Mouse (Mus musculus) CH12.LX (cell line): Measurements from ENCODE around the gene Gm20431. TPM values are rescaled to one million over a fixed set of nuclear protein-coding genes. Genes with fewer than 3 reads are reported as not detected.

ENCODE experiments used
- DNase-seq: peaks from one replicate; pipeline ENCODE4 v3.0.0-alpha.2; 2013; ENCODE audit errors: extremely low read depth
- H3K27ac ChIP-seq: 2 replicates; pipeline ENCODE4 v1.5.1; 2012; ENCODE audit warnings: low read depth, mild to moderate bottlenecking, control low read depth, moderate library complexity; ENCODE audit not compliant: insufficient read depth
- H3K27me3 ChIP-seq: replicated peaks from 2 replicates; pipeline ENCODE3; 2012; ENCODE audit warnings: inconsistent platforms
- H3K36me3 ChIP-seq, 2 experiments: replicated peaks in 1 of 2; 2 replicates each; pipeline versions ENCODE3 to v1.6.1; 2012; ENCODE audit warnings: inconsistent platforms in 1 of 2, low read length in 1 of 2, mild to moderate bottlenecking in 1 of 2, mixed read lengths in 1 of 2, moderate library complexity in 1 of 2; ENCODE audit not compliant: control insufficient read depth in 1 of 2, insufficient read depth in 1 of 2
- H3K4me1 ChIP-seq, 2 experiments: 2 replicates each; pipeline ENCODE4 v1.6.1; 2012; ENCODE audit warnings: inconsistent platforms in 1 of 2, moderate library complexity in 1 of 2; ENCODE audit not compliant: insufficient read depth in 2 of 2, control insufficient read depth in 1 of 2
- H3K4me2 ChIP-seq: 2 replicates; pipeline ENCODE4 v1.6.1; 2012; ENCODE audit warnings: low read depth, mild to moderate bottlenecking, control low read depth; ENCODE audit not compliant: poor library complexity, insufficient read depth, severe bottlenecking
- H3K4me3 ChIP-seq, 3 experiments: fragments of 150-350 bp in 1 of 3; sonication (generic) in 1 of 3; replicated peaks in 1 of 3; 2 replicates each; pipeline versions ENCODE3 to v1.5.1; 2011 to 2012; ENCODE audit warnings: low read depth in 2 of 3, low read length in 2 of 3, mild to moderate bottlenecking in 2 of 3, moderate library complexity in 2 of 3, control low read depth in 1 of 3, improper control_type of control experiment in 1 of 3, inconsistent platforms in 1 of 3, mixed read lengths in 1 of 3; ENCODE audit not compliant: poor library complexity in 1 of 3
- H3K79me2 ChIP-seq: replicated peaks from 2 replicates; pipeline ENCODE4 v1.6.1; 2012; ENCODE audit warnings: mild to moderate bottlenecking, moderate library complexity; ENCODE audit not compliant: control insufficient read depth, poor library complexity, insufficient read depth, severe bottlenecking; ENCODE audit errors: extremely low read depth
- H3K9ac ChIP-seq: 2 replicates; pipeline ENCODE4 v1.6.1; 2012; ENCODE audit warnings: low read depth, mild to moderate bottlenecking, control low read depth, moderate library complexity; ENCODE audit not compliant: insufficient read depth
- H3K9me3 ChIP-seq: replicated peaks from 2 replicates; pipeline ENCODE3; 2012; ENCODE audit warnings: low read length, inconsistent platforms, mixed read lengths
- CHD2 ChIP-seq: IDR thresholded peaks from 2 replicates; pipeline ENCODE4 v1.6.1; 2011; ENCODE audit warnings: low read length, improper control_type of control experiment
- CTCF ChIP-seq, 2 experiments: IDR thresholded peaks in 1 of 2; conservative IDR thresholded peaks in 1 of 2; 2 replicates each; pipeline ENCODE4 v1.5.1; 2011 to 2012; ENCODE audit warnings: low read depth in 2 of 2, low read length in 2 of 2, improper control_type of control experiment in 1 of 2, inconsistent platforms in 1 of 2, mild to moderate bottlenecking in 1 of 2, moderate library complexity in 1 of 2
- ELF1 ChIP-seq: IDR thresholded peaks from 2 replicates; pipeline ENCODE4 v1.6.1; 2014; ENCODE audit warnings: low read depth, mild to moderate bottlenecking, inconsistent platforms, low read length, improper control_type of control experiment
- EP300 ChIP-seq: IDR thresholded peaks from 2 replicates; pipeline ENCODE4 v1.6.1; 2011; ENCODE audit warnings: low read length, improper control_type of control experiment
- GABPA ChIP-seq: IDR thresholded peaks from 2 replicates; pipeline ENCODE4 v1.6.1; 2012; ENCODE audit warnings: low read depth, low read length, improper control_type of control experiment, inconsistent platforms; ENCODE audit not compliant: insufficient replicate concordance
- HCFC1 ChIP-seq: IDR thresholded peaks from 2 replicates; pipeline ENCODE4 v1.6.1; 2012; ENCODE audit warnings: low read depth, mild to moderate bottlenecking, inconsistent platforms, low read length, improper control_type of control experiment
- IRF4 ChIP-seq: IDR thresholded peaks from 2 replicates; pipeline ENCODE4 v1.6.1; 2014; ENCODE audit warnings: low read depth, mild to moderate bottlenecking, inconsistent platforms, low read length, improper control_type of control experiment
- JUN ChIP-seq: IDR thresholded peaks from 2 replicates; pipeline ENCODE4 v1.6.1; 2011; ENCODE audit warnings: low read depth, mild to moderate bottlenecking, low read length, improper control_type of control experiment, moderate library complexity; ENCODE audit not compliant: insufficient read depth
- MAX ChIP-seq: IDR thresholded peaks from 2 replicates; pipeline ENCODE4 v1.6.1; 2011; ENCODE audit warnings: low read length, improper control_type of control experiment
- NELFE ChIP-seq: IDR thresholded peaks from 2 replicates; pipeline ENCODE4 v1.6.1; 2011; ENCODE audit warnings: low read depth, low read length, improper control_type of control experiment
- NRF1 ChIP-seq: IDR thresholded peaks from 2 replicates; pipeline ENCODE4 v1.6.1; 2014; ENCODE audit warnings: low read depth, mild to moderate bottlenecking, inconsistent platforms, low read length, improper control_type of control experiment, moderate library complexity
- RCOR1 ChIP-seq: conservative IDR thresholded peaks from 2 replicates; pipeline ENCODE4 v1.6.1; 2012; ENCODE audit warnings: low read depth, mild to moderate bottlenecking, inconsistent platforms, low read length, improper control_type of control experiment
- SMC3 ChIP-seq: IDR thresholded peaks from 2 replicates; pipeline ENCODE4 v1.6.1; 2011; ENCODE audit warnings: low read depth, low read length, improper control_type of control experiment
- ZC3H11A ChIP-seq: IDR thresholded peaks from 2 replicates; pipeline ENCODE4 v1.6.1; 2012; ENCODE audit warnings: low read depth, mild to moderate bottlenecking, inconsistent platforms, low read length, improper control_type of control experiment
- ZMIZ1 ChIP-seq: IDR thresholded peaks from 2 replicates; pipeline ENCODE4 v1.6.1; 2012; ENCODE audit warnings: low read depth, mild to moderate bottlenecking, inconsistent platforms, low read length, improper control_type of control experiment
- ZNF384 ChIP-seq: IDR thresholded peaks from 2 replicates; pipeline ENCODE4 v1.6.1; 2012; ENCODE audit warnings: low read depth, low read length, improper control_type of control experiment, inconsistent platforms
- dilution Hi-C: fragments of 300-500 bp; cut with MboI; formaldehyde crosslinking; loops from 2 replicates; pipeline ENCODE4 v1.14.3; 2020; ENCODE audit warnings: low sequenced_read_pairs; ENCODE audit not compliant: extremely low pct_unique_long_range_greater_than_20kb, extremely low pct_ligation_motif_present
- in situ Hi-C: fragments of 300-500 bp; cut with MboI; formaldehyde crosslinking; loops from 3 replicates; pipeline ENCODE4 v1.14.3; 2019; ENCODE audit warnings: low sequenced_read_pairs, low pct_ligation_motif_present, low pct_unique_long_range_greater_than_20kb, mixed read lengths
- polyA plus RNA-seq: library from polyadenylated mRNA; unstranded; fragments of >175 nt; gene quantifications from 2 replicates; pipeline ENCODE4 v1.2.1, GENCODE M21; 2012; ENCODE audit warnings: low read depth; ENCODE audit not compliant: insufficient read length
- total RNA-seq, 2 experiments: library from RNA; depleted of rRNA; stranded (reverse); fragments of 300-350 nt in 1 of 2; fragments of >200 nt in 1 of 2; gene quantifications; 2 replicates each; pipeline ENCODE4 v1.2.3; 2012 to 2014

The Gm20431 gene
- total and polyA plus RNA-seq, 3 experiments = 2.4 to 15.0 TPM; not detected in 1

DNA sequence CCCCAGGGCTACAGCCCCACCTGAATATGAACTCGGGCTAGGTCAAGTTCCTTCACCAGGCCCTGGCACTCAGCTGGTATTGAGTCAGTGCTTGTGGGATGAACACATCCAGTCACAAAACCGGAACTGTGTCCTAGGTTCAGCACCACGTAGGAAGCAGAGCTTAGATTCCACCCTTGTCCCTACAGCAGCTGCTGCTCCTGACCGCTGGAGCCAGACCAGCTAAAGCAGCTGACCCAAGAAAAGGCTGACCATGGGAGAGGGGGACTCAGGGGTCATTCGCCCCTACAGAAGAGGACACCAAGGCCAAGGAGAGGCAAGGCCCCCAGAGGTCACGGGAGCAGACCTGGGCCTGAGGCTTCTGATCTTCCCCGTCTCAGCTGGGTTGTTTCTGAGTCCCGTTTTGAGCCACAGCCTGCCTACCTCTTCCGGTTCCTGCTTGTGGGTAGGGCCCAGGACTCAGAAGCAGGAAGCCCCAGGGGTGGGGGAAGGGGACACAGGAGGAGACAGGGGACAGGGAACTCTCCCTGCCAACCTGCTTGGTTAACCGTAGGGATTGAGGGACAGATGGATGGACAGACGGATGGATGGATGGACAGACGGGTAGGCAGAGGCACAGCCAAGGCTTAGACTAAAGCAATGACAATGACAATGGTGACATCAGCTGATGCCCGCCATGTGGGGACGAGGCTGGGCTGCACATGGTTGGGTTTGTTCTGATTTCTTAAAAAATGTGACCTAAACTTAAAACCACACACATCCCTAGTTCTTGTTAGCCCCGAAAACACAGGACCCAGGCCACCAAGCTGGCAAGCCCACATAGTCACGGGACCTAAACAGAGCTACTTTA is 4.4 kb downstream of the Gm20431 start (continued):
- peak; percentile 96 for TF ChIP-seq ELF1
- peak; percentile 23; the same call in 1 of the 2 replicates for TF ChIP-seq NRF1
- no peak for TF ChIP-seq CTCF (conservative IDR thresholded peaks at IDR 0.05 in 1 of 2, IDR thresholded peaks at IDR 0.05 in 1 of 2; ENCODE audit: low read depth in 2 of 2, low read length in 2 of 2)
- no peak for TF ChIP-seq ZC3H11A
- TF ChIP-seq RCOR1 = 0 out of 2 replicates have a peak, but pooled peaks have one; percentile 68
- peak; percentile 63 for TF ChIP-seq EP300
- TF ChIP-seq ZMIZ1 = peak; percentile 51; the same call in 1 of the 2 replicates
- TF ChIP-seq SMC3 = no peak
- TF ChIP-seq JUN = no peak
- no peak for TF ChIP-seq GABPA
- TF ChIP-seq NELFE = peak; percentile 66
- TF ChIP-seq MAX = peak; percentile 81
- TF ChIP-seq ZNF384 = no peak
- peak; percentile 91 for TF ChIP-seq CHD2
- TF ChIP-seq, all 38 proteins: peak for 23

DNA sequence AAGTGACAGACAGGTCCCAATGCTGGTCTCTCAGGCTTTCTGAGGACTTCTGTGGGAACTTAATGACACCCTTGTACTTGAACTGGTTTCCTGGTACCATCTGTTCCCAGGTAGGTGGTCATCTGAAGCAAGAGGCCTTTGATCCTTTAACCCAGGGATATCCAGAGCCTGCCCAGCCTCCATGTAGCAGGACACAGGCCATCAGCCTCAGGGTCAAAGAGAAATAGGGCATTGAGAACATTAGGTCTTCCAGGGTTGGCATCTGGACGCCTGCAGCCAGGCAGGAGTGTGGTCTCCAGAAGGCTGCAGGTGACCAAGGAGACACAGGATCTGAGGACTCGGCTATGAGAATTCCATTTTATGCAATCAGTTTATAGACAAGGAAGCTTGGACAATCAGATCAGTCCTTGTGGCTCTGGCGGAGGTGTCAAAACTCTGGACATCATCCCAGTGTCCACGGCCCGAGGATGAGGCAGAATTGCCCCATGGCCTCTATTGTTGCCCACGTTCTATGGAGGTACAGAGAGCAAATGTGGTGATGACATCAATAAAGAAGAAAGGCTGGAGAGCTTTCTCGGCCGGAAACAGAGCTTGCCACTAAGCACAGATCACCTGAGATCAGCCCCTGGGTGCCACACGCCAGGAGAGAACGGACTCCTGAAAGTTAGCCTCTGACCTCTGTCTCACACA is 6.2 kb downstream of the Gm20431 start:
- Histone ChIP-seq H3K27ac (no peak overlapping the region), H3K4me3 (no peak overlapping the region), H3K9ac (no peak overlapping the region), H3K4me1 (peaks cover 32 to 47% of the 10 kb centered on the region in 2 experiments), H3K27me3 (no peaks in the 10 kb centered on the region), H3K9me3 (no peaks in the 10 kb centered on the region), H3K79me2 (peaks cover 42% of the 10 kb centered on the region), H3K4me2 (no peak overlapping the region), H3K36me3 (peaks cover 37 to 65% of the 10 kb centered on the region in 2 experiments)
- TF ChIP-seq NELFE = no peak
- no peak for TF ChIP-seq NRF1
- no peak for TF ChIP-seq ELF1
- no peak for TF ChIP-seq IRF4
- TF ChIP-seq HCFC1 = no peak
- no peak for TF ChIP-seq GABPA
- no peak for DNase-seq
- in situ Hi-C loops (no loop called here), dilution Hi-C loops (no loop called here)
